Mouse (Mus musculus) thymus, adult 2 months (tissue): Measurements from ENCODE around the gene Dguok.

Source experiments
- CTCF ChIP-seq: fragments of 200-500 bp; IDR thresholded peaks from 2 replicates; pipeline ENCODE4 v1.5.1; 2012; ENCODE audit warnings: mild to moderate bottlenecking, control low read depth, low read length, moderate library complexity, borderline replicate concordance; ENCODE audit not compliant: control insufficient read depth, poor library complexity, insufficient read depth; ENCODE audit errors: extremely low read depth
- POLR2A ChIP-seq: fragments of 200-500 bp; IDR thresholded peaks from 2 replicates; pipeline ENCODE4 v1.6.1; 2012; ENCODE audit warnings: mild to moderate bottlenecking, low read length, control low read depth, moderate library complexity; ENCODE audit not compliant: control insufficient read depth, poor library complexity, insufficient read depth; ENCODE audit errors: extremely low read depth

GRCm38 (mm10) chr6:83523194-83523593, 16.4 kb upstream of the Dguok start:
- no peak for TF ChIP-seq POLR2A
- TF ChIP-seq CTCF: no peak
